Mouse (Mus musculus) yolk sac, embryonic 10.5 days (tissue): ENCODE measurements around the gene Lamtor4.

Experiments
- DNase-seq: peaks from one replicate; pipeline ENCODE4 v3.0.0-alpha.2; 2017; ENCODE audit warnings: low spot score

The Lamtor4 gene

GRCm38 (mm10) chr5:138260834-138261233 lies 5.6 kb downstream of the Lamtor4 start:
- DNase-seq: no peak

GRCm38 (mm10) chr5:138262001-138262400 lies 6.7 kb downstream of the Lamtor4 start:
- no peak for DNase-seq

GRCm38 (mm10) chr5:138262582-138263240 lies 7.4 kb downstream of the Lamtor4 start:
- DNase-seq: no peak

GRCm38 (mm10) chr5:138263260-138264206 lies 8.3 kb downstream of the Lamtor4 start, which contains the start of gene BC037034:
TSS of gene BC037034 (minus strand) at chr5:138264033.
- peak; percentile 88 for DNase-seq

GRCm38 (mm10) chr5:138264207-138264578 lies 8.9 kb downstream of the Lamtor4 start:
- DNase-seq: no peak

- DNase-seq: no peak
Observed at GRCm38 (mm10) chr5:138265712-138266111, 10.4 kb downstream of the Lamtor4 start.

GRCm38 (mm10) chr5:138267114-138267513 lies 11.8 kb downstream of the Lamtor4 start:
- no peak for DNase-seq

GRCm38 (mm10) chr5:138268980-138269379 lies 13.7 kb downstream of the Lamtor4 start:
- no peak for DNase-seq

GRCm38 (mm10) chr5:138271232-138271631 lies 15.9 kb downstream of the Lamtor4 start:
- no peak for DNase-seq

- DNase-seq: peak; percentile 19
Observed at GRCm38 (mm10) chr5:138272409-138272923, 17.2 kb downstream of the Lamtor4 start, which contains the start of gene Gal3st4. TSS of gene Gal3st4 (minus strand) at chr5:138272840.

GRCm38 (mm10) chr5:138274186-138274585 lies 18.9 kb downstream of the Lamtor4 start:
- no peak for DNase-seq

- no peak for DNase-seq
Observed at GRCm38 (mm10) chr5:138275216-138276050, 20.2 kb downstream of the Lamtor4 start.

GRCm38 (mm10) chr5:138277994-138278393 lies 22.7 kb downstream of the Lamtor4 start:
- no peak for DNase-seq

- peak; percentile 99 for DNase-seq
Observed at GRCm38 (mm10) chr5:138279585-138280424, 24.5 kb downstream of the Lamtor4 start, which contains the start of the genes Gm43720, Gpc2 and Stag3. TSS of gene Gm43720 (minus strand) at chr5:138279958. TSS of gene Gpc2 (minus strand) at chr5:138280005. TSS of gene Stag3 (plus strand) at chr5:138280240.

- no peak for DNase-seq
Observed at GRCm38 (mm10) chr5:138280425-138280768, 25.1 kb downstream of the Lamtor4 start.

GRCm38 (mm10) chr5:138280829-138281228 lies 25.5 kb downstream of the Lamtor4 start:
- DNase-seq: no peak

GRCm38 (mm10) chr5:138281798-138282197 lies 26.5 kb downstream of the Lamtor4 start:
- DNase-seq: no peak

- DNase-seq: no peak
Observed at GRCm38 (mm10) chr5:138283540-138283939, 28.3 kb downstream of the Lamtor4 start.

- DNase-seq: no peak
Observed at GRCm38 (mm10) chr5:138287861-138288260, 32.6 kb downstream of the Lamtor4 start.

GRCm38 (mm10) chr5:138291638-138292037 lies 36.4 kb downstream of the Lamtor4 start:
- no peak for DNase-seq

GRCm38 (mm10) chr5:138294158-138294557 lies 38.9 kb downstream of the Lamtor4 start:
- DNase-seq: no peak
